Mouse (Mus musculus): ENCODE measurements around the gene Galnt12. TPM values are rescaled to one million over a fixed set of nuclear protein-coding genes. Genes with fewer than 3 reads are reported as not detected.

Galnt12 gene
- polyA plus RNA-seq, 1 experiment: not detected

DNA sequence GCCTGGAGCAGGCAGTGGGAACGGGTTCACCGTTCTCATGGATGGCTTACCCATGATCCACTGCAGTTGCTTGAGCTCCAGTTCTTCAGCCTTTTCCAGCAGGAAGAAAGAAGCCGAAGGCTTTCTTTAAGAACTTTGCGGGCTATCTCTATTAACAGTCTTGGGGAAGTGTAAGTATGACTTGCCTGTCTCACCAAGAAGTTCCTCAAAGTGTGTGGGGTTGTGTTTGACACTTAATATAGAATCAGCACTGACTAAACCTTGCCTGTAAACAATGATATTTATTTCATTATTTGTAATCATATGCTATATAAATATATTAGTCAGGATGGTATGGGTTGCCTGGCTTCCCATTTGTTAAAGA is 11.1 kb upstream of the Galnt12 start:
- TF ChIP-seq GATA1 (IDR thresholded peaks at IDR 0.05; ENCODE audit: low read length): no peak

DNA sequence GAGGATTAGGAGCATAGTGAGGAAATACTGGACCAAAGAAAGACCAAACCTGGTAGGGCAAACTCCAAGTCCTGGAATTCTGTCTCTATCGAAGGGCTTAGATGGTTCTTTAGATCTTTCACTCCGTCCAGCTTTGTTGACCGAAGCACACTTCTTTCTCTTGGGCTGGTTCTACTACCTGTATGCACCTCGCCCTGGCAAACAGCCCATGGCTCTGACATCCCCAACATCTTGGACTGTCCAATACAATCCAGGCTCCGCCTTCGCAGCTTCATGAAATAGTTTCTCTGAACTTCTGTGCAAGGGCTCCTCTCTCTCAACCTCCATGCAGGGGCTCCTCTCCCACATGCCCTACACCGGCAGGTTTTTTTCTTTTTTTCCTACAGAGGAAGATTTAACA is 7.9 kb upstream of the Galnt12 start:
- TF ChIP-seq GATA1 (IDR thresholded peaks at IDR 0.05; ENCODE audit: low read length): no peak

DNA sequence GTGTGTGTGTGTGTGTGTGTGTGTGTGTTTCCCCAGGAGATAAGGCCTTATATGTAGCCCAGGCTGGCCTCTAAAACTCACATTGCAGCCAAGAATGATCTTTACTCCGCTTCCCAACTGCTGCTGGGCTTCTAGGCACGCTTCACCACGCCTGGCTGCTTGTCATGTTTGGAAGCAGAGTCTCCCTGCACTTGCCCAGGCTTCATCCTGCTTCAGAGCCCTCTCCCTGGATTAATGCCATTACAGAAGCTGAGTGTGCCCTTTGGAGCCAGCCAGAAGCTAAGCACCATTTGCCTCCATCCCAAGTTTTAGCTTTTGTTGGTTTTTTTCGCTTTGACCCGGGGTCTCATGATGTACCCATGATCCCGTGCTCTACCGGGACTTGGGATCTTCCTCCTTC is 3.0 kb upstream of the Galnt12 start:
- no peak for TF ChIP-seq GATA1 (IDR thresholded peaks at IDR 0.05; ENCODE audit: low read length)

DNA sequence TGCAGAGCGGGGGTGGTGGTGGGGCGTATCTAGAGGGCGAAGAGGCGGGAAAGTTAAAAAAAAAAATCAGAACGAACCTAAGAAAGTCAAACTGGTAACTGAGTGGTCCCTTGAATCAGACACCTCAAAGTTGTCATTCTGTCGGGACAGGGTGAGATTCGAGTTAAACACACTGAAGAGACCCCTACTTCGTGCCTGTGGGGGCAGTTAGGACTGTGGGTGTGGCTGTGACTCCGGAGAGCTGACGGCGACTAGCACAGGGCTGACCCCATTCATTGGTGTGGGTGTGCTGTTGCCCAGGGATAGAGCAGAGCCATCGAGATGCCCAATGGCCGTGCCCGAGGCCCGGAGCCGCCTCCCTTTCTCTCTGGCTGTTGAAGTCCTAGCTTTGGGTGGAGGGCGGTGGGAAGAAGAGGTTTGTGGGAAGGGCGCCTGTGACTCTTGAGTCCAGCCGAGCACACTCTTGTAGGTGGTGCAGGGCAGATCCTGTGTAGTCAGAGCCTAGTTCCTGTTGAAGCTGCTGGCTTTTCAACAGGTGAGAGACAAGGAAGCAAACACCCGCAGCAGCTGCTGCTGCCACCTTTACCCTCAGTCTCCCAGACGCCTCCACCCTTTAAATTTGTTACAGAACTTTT is 795 bp downstream of the Galnt12 start:
- no peak for TF ChIP-seq GATA1 (IDR thresholded peaks at IDR 0.05; ENCODE audit: low read length)

DNA sequence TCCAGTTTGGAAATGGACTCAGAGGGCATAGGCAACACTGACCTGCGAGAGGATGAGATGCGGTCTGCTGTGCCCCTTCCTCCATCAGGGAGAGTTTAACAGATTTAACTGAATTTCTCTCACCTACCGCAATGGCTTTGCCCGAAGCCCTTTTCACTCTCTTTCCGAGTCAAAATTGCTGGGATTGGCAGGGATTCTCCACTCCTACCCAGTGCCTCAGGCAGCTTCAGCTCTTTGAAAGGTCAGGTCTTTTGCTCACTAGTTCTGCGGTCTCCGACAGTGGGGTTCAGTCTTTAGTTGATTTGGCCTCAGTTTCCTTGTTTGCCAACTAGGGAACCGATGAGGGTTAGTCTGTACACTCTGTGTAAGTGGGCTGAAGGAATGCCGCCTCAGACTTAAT is 1.5 kb downstream of the Galnt12 start:
- TF ChIP-seq GATA1 (IDR thresholded peaks at IDR 0.05; ENCODE audit: low read length): no peak

DNA sequence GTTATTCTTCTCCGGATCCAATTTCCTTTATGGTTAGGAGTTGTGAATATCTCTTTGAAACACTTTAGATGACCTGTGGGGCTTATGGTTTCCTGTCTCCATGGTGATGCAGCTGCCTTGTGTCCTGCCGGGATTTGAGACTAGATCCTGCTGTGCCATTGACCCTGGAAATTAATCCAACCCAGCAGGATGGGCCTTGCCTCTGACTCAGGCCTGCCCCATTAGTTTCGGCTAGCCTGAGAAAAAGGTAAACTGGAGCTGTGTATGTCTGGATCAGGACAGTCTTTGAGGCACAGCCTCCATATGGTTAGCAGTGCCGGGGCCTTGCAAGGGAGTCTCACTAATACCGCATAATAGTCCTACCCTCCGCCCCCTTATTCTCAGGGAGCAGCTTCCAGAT is 1.9 kb downstream of the Galnt12 start:
- no peak for TF ChIP-seq GATA1 (IDR thresholded peaks at IDR 0.05; ENCODE audit: low read length)

DNA sequence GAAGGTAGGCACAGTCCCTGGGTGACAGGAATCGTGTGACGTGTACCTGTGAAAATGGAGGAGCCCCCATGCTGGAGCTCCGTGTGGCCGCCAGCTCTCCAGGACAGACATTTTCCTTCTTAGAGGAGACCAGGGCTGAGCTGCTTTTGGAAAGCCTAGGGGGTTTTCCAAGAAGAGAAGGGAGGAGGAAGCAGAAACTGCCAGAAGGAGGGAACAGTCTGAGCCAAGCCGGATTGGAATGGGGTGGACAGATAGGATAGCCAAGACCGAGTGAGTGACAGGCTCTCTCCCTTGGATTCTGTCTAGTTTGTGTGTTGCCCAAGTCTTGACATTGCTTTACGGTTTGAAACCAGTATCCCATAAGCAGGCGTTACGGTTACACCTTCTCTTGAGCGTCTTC is 11.9 kb downstream of the Galnt12 start:
- TF ChIP-seq GATA1 (IDR thresholded peaks at IDR 0.05; ENCODE audit: low read length): no peak

DNA sequence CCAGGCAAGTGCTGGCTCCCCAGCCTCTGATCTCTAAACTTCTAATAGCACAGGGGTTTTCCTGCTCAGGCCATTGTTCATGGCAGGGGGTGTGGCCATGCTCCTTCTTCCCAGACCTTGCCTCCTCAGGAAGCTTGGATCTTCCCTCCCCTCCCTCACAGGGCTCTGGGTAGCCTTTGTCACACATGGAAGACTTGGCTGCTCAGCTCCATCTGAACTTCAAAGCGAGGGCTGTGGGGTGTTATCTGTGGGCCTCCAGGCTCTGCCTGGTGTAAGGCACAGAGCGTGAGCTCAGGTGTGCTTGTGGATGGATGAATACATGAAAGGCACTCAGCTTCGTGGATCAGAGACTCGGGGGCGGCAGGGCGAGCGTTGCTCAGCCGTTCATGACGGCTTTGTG is 20.2 kb downstream of the Galnt12 start:
- TF ChIP-seq GATA1 (IDR thresholded peaks at IDR 0.05; ENCODE audit: low read length): no peak

DNA sequence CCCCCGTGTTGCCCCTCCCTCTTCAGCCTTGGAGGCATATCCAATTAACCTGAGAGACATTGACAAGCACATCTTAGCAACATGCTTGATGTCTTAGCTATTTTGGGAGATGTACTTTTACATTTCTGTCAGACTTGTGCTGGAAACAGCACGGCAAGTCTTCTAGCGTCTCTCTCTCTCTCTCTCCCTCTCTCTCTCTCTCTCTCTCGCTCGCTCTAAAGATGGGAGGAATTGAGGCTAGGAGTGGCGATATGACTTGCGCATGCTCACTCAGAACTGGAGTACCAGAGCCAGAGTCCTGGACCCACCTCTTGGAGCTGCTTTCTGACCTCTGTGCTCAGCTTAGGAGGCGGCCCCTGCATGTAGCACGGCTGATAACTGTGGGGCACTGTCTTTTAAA is 20.9 kb downstream of the Galnt12 start:
- no peak for TF ChIP-seq GATA1 (IDR thresholded peaks at IDR 0.05; ENCODE audit: low read length)

DNA sequence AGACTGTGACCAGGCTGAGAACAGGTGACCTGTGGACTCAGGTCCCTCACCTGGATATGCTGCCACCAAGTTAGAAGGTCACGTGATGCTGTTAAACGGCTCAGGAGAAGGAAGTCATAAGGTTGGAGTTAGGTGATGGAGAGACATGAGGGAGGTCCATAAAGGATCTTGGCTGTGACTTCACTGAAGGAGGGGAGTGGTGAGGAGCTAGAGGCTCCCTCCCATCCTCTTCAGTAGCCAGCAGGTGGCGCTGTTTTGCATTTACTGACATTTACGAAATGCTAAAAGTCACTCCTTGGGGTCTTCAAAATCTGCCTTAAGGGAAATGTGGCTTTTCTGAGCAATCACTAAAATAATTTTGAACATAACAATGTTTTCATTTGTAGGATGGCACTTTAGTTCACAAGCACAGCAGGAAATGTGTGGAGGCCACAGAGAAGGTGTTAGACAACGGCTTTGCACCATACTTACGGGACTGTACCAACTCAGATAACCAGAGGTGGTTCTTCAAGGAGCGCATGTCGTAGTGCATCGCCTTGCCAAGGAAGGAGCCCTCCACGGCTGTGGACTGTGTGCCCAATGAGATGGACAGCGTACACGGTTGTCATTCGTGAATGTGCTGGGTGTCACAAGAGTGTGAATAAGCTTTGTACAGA is 30.5 kb downstream of the Galnt12 start:
- no peak for TF ChIP-seq GATA1 (IDR thresholded peaks at IDR 0.05; ENCODE audit: low read length)

DNA sequence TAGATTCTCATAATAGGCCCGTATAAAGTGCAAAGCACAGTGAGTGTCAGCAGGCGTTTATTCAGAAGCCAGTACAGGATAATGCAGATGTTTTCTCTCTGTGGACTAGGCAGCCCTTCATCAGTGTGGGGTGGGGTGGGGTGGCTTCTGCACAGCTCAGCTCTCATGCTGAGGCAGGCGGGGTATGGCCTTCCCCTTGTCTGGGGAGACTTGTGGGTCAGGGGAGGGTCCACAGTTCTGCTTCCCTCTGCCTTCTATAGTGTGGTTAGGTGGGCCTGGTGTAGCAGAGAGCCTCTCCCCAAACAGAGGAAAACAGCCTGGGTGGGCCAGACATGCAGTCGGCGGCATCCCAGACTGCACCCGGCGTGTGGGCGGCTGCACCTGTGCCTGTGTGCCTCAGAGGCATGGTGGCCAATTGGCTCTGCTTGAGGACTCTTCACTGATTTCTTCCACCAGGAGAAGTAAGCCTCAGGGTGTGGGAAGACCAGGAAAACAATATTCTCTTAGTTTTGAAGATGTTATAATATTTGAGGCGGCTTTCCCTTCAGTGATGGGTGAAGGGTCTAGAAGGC is 32.5 kb downstream of the Galnt12 start:
- no peak for TF ChIP-seq GATA1 (IDR thresholded peaks at IDR 0.05; ENCODE audit: low read length)

DNA sequence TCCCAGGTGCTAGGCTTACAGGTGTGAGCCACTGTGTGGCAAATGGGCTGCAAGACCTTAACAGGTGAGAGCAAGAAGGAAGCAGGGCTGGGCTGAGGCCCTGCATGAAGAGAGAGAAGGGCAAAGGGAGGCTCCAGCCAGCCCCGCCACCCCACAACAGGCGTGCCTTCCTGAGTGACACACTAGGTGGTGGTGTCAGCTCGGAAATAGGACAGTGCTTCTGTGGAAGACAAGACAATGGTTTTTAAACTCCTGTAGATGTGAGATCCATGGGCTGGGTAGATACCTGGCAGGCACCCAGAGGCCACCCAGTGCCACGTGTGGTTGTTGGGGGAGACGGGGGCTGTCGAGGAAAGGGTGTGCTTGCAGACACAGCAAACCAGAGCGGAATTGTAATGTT is 36.8 kb downstream of the Galnt12 start:
- no peak for TF ChIP-seq GATA1 (IDR thresholded peaks at IDR 0.05; ENCODE audit: low read length)

DNA sequence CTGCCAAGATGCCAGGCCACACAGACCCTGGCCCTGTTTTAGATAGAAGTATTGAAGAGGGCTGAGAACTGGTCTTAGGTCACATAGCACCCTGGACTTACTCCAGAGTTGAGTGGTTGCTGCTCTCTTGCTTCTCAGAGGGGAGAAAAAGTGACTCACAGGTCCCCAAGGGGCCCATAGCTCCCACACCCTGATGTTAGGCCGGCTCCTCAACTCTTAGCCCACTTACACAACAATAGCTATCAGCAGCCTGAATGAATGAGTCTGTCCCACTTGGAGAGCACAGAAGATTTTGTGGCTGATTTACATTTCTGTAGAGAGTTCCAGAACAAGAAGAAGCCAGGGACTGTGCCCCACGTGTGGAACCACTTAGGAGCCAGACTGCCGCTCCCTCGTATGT is 37.9 kb downstream of the Galnt12 start:
- TF ChIP-seq GATA1 (IDR thresholded peaks at IDR 0.05; ENCODE audit: low read length): no peak

DNA sequence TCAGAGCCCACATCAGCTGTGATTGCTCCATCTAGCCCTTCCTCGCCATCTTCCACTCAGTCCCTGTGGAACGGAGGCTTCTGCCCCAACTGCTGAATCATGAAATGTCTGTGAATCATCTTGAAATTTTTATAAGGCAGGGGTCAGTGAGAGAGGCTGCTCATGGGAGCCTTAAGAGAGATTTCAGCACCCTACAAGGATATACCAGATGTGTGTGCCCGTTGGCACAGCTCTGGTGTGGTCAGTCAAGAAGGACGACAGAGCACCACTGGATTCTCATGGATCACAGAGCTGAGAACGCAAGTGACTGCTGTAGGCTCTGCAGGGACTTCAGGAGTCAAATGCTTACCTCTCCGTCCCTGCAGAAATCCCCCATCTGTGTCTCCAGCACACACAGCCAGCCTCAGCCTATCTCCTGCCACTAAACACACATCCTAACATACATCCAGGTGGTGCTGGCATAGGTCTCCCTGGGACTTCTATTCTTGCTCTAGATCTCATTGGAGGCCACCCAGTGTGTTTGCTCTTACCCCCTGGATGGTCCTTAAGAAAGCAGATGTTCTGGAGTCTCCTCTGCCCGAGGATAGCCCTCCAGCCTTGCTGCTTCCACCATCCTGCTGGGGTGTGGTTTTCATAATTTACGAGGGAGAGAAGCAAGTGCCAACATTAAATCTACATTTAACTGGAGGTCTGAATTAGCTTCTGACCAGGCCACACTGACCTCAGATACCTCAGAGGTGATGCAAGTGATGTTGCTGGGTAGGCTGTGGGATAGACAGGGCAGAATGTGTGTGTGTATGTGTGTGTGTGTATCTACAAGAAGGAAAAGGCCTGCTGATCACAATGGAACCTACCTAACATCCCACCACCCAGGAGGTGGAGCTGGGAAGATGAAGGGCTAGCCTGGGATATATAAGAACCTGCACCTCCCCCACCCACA is 38.7 kb downstream of the Galnt12 start:
- TF ChIP-seq GATA1 (IDR thresholded peaks at IDR 0.05; ENCODE audit: low read length): no peak

DNA sequence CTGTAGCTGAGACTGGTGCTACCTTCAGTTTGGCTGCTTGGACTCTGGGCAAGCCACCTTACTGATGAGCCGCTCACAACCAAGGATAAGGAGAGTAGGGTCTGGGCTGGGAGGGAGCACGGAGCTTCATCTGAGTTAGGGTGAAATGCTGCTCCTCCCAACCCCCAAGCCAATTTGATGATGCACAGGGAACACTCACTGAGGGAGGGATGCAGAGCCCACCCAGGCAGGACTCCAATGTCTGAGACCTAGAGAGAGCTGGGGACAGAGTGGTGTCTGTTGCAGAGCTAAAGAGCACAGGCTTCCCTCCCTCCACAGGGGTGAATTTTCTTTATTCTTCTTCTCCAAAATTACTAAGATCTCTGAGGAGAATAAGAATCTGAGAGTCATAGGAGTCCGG is 40.2 kb downstream of the Galnt12 start:
- no peak for TF ChIP-seq GATA1 (IDR thresholded peaks at IDR 0.05; ENCODE audit: low read length)

DNA sequence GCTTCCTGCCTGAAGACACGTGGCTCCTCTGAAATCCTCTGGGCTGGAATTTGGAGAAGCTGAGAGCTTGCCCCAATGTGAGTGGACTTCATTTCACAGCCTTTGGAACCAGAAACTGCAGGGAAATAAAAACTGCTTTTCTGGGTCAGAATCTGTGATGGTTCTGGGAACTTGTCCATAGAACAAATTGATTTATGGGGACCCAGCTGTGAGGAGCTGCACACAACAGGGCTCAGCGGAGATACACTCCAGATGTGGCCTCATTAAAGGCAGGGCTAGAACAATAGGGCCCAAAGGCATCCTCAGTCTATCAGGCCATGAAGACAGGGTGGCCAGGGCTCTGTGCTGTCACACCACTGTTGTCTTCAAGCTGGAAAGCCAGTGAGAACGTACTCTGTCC is 40.7 kb downstream of the Galnt12 start:
- TF ChIP-seq GATA1 (IDR thresholded peaks at IDR 0.05; ENCODE audit: low read length): no peak

All from G1E-ER4 (cell line).